14 mouse cellular contexts compared by ENCODE assay signal in the genomic region with DNA sequence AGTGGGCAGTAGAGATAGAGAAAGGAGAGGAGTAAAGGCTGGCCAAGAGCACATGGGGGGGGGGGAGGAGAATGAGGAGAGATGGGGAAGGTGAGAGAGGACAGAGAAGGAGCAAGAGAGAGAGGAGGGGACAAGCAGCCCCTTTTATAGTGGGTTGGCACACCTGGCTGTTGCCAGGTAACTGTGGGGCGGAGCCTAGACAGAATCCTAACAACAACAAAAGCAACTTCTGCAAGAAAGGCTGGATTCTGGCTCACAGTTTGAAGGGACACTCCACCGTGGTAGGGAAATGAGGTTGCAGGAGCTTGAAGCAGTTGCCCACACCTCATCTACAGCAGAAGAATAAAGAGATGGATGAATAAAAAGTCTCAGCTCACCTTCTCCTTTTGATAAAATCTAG.
DNase-seq lines count a peak whose midpoint lies in the region.
"Had no signal": no experiment of that assay in that cellular context is flagged by ENCODE, and none has a peak within 500 bp of the region (broad histone marks: within the 10 kb centered on the region; RNA-seq: fewer than 3 reads in every experiment).

No protein-coding gene starts in this region.

- DNase-seq in ES-CJ7 (ENCODE audit: low read depth, low spot score) (peak; percentile 69), R1 (ENCODE audit: low read depth, low spot score) (peak; percentile 76)
- DNase-seq in right cerebral cortex, adult 18-20 months, result no peak
- no peak for DNase-seq in heart, adult 8-10 months (ENCODE audit: low spot score)
- DNase-seq in frontal cortex, postnatal 10 days (ENCODE audit: low spot score in 2 of 2), result no peak
- DNase-seq: adrenal gland, adult 8-10 months; adrenal gland, postnatal 14 days; adrenal gland, postnatal 36 days; cerebellum, adult 11-12 months; cerebellum, adult 2 months; cerebellum, adult 9-10 months; cerebellum, postnatal 10 days; cerebellum, postnatal 25 days; forebrain, postnatal 0 days had no signal

Comparison
In these comparisons a context has a peak if more than half of its experiments do, and no peak if none do; other contexts are left out.
1. DNase-seq: peak in ES-CJ7 (single experiment) and R1 (single experiment); none in right cerebral cortex, adult 18-20 months (single experiment), heart, adult 8-10 months (single experiment) and frontal cortex, postnatal 10 days (0 of 2).